Mouse (Mus musculus): Measurements from ENCODE around the gene Gm8857. TPM values are rescaled to one million over a fixed set of nuclear protein-coding genes. Genes with fewer than 3 reads are reported as not detected.
"Not testable (repeated sequence)": the region's sequence is repeated elsewhere in the genome, so short reads cannot be mapped to it uniquely, and the experiment has no call there.

The Gm8857 gene
- not detected for total RNA-seq (2021)
- long read RNA-seq, experiment 1 = 0 reads
- long read RNA-seq, experiment 2 = 0 reads

DNA sequence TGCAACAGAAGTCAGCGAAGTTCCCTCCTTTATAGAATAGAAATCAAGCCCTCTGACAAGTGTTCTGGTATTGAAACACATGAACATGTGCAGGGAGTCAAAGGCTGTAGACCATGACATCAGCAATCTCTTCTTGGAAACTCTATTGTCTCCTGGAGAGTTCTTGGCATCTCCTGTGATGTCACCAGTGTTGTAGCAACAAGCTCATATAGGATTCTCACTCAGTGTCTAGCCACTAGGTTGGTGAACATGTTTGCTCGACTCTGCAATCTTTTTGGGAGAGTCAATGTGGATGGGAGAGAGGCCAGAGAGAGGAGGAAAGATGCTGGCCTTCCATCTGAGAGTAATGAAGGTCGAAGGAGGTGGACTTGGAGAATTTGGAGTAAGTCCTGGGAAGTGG is at the start of gene Gm8857, which contains the start of gene Gm8871:
Gm8857 (plus strand) TSS at position 303 of the 400 bp plus-strand sequence.
Gm8871 (plus strand) TSS at position 301 of the 400 bp plus-strand sequence.
- DNase-seq = not testable (repeated sequence)

DNA sequence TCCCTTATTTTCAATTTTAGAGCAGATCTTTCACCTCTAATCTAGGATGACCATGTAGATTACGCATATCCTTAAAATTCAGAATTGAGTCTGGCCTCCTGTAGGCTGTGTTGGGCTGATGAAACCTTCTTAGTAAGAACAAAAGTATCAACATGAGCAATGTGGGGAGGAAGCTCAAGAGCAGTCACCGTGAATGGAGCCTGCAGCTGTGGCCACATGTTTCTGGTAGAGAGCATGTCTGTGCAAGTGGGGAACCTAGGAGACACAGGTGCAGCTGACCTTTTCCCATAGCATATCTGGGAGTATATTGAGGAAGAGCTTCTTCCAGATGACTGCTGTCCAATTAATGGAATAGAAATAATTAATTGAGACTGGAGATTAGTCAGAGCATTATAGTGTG is 5.9 kb downstream of the Gm8857 start:
- DNase-seq = not testable (repeated sequence)

DNA sequence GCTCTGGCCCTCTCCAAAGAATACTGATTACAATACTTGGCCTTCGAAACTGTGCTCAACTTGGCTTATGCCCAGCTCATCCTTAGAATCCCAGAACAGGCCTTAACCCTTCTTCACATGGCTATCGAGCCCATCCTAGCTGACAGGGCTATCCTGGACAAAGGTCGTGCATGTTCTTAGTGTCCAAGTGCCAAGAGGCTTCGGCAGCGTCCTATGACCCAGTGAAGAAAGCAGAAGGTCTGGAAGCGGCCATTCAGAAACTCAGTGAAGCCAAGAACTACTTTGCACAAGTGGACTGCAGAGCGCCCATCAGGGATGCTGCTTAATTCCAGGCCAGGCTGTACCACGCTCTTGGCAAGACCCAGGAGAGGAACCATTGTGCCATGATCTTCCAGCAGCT is 10.4 kb downstream of the Gm8857 start:
- not testable (repeated sequence) for DNase-seq

Other genes with a start within 250 kb of the Gm8857 start
- not detected for gene Gm8871, start within 50 bp of the Gm8857 start, total RNA-seq (2021)
- gene Gm8879, start 179.8 kb downstream of the Gm8857 start, total RNA-seq (2021) = not detected
- not detected for gene Gm5861, start 235.3 kb downstream of the Gm8857 start, total RNA-seq (2021)

Data from gastrocnemius, postnatal 25 days (tissue).